In genomic region chr11:52343162-52343561, GRCm38 (mm10) we compare ENCODE assay signal across 8 mouse cellular contexts. TPM values are rescaled to one million over a fixed set of nuclear protein-coding genes. Genes with fewer than 3 reads are reported as not detected.
A peak's percentile ranks its signal among the peaks of the same experiment; 100 is the strongest.
DNase-seq lines count a peak whose midpoint lies in the region; ATAC-seq and TF ChIP-seq lines count a peak whose summit lies in the region.

No protein-coding gene starts in this region.

- H3K4me3 ChIP-seq in midbrain, embryonic 11.5 days (ENCODE audit: low read depth, low read length): no peak overlapping the region
- H3K4me3 ChIP-seq in midbrain, embryonic 15.5 days: no peak overlapping the region
- H3K4me3 ChIP-seq in kidney, embryonic 15.5 days (replicated peaks): no peak overlapping the region
- no peak overlapping the region for H3K4me3 ChIP-seq in liver, embryonic 14.5 days (ENCODE audit: insufficient read depth in 1 of 2, low read depth in 2 of 2, low read length in 2 of 2)

- no peak for ATAC-seq in midbrain, embryonic 11.5 days (ENCODE audit: low FRiP score)
- ATAC-seq in midbrain, embryonic 15.5 days (replicated peaks): no peak
- no peak for ATAC-seq in kidney, embryonic 15.5 days (replicated peaks; ENCODE audit: low FRiP score)
- ATAC-seq in liver, embryonic 14.5 days (ENCODE audit: insufficient read depth): no peak

- no peak for TF ChIP-seq EP300 in liver, embryonic 14.5 days (IDR thresholded peaks at IDR 0.05; ENCODE audit: low read depth)

- no peaks in the 10 kb centered on the region for H3K36me3 ChIP-seq in midbrain, embryonic 11.5 days (ENCODE audit: control insufficient read depth, insufficient read depth, low read length)
- H3K36me3 ChIP-seq in midbrain, embryonic 15.5 days (replicated peaks): no peaks in the 10 kb centered on the region
- H3K36me3 ChIP-seq in kidney, embryonic 15.5 days: no peaks in the 10 kb centered on the region
- no peaks in the 10 kb centered on the region for H3K36me3 ChIP-seq in liver, embryonic 14.5 days (replicated peaks; ENCODE audit: control insufficient read depth, insufficient read depth, low read depth)

- no peaks in the 10 kb centered on the region for H3K27me3 ChIP-seq in midbrain, embryonic 11.5 days (ENCODE audit: control insufficient read depth, insufficient read depth, low read length)
- H3K27me3 ChIP-seq in midbrain, embryonic 15.5 days (replicated peaks): no peaks in the 10 kb centered on the region
- H3K27me3 ChIP-seq in kidney, embryonic 15.5 days: no peaks in the 10 kb centered on the region
- no peaks in the 10 kb centered on the region for H3K27me3 ChIP-seq in liver, embryonic 14.5 days (ENCODE audit: control insufficient read depth, insufficient read depth, low read length)

- TF ChIP-seq CTCF in liver, embryonic 14.5 days (IDR thresholded peaks at IDR 0.05; ENCODE audit: low read depth): peak; percentile 88

- no peak overlapping the region for H3K9ac ChIP-seq in midbrain, embryonic 11.5 days (ENCODE audit: low read length)
- H3K9ac ChIP-seq in midbrain, embryonic 15.5 days: no peak overlapping the region
- no peak overlapping the region for H3K9ac ChIP-seq in kidney, embryonic 15.5 days
- no peak overlapping the region for H3K9ac ChIP-seq in liver, embryonic 14.5 days (replicated peaks)

- H3K27ac ChIP-seq in midbrain, embryonic 11.5 days (ENCODE audit: low read depth, low read length): no peak overlapping the region
- no peak overlapping the region for H3K27ac ChIP-seq in midbrain, embryonic 15.5 days
- no peak overlapping the region for H3K27ac ChIP-seq in kidney, embryonic 15.5 days
- H3K27ac ChIP-seq in liver, embryonic 14.5 days: no peak overlapping the region

- 7% methylated on average over 6 of the region's 6 CpGs for WGBS in midbrain, embryonic 11.5 days
- 3% methylated on average over 6 of the region's 6 CpGs for WGBS in midbrain, embryonic 15.5 days
- WGBS in kidney, embryonic 15.5 days: 4% methylated on average over 6 of the region's 6 CpGs
- 0% methylated on average over 6 of the region's 6 CpGs for WGBS in liver, embryonic 14.5 days (ENCODE audit: insufficient replicate concordance)

- H3K9me3 ChIP-seq in midbrain, embryonic 11.5 days (ENCODE audit: control insufficient read depth, low read length): no peaks in the 10 kb centered on the region
- H3K9me3 ChIP-seq in midbrain, embryonic 15.5 days: no peaks in the 10 kb centered on the region
- no peaks in the 10 kb centered on the region for H3K9me3 ChIP-seq in kidney, embryonic 15.5 days (replicated peaks)
- no peaks in the 10 kb centered on the region for H3K9me3 ChIP-seq in liver, embryonic 14.5 days (ENCODE audit: control insufficient read depth, low read length)

- peak; percentile 98 for DNase-seq in midbrain, embryonic 11.5 days (ENCODE audit: low spot score, missing footprints)
- DNase-seq in c-Kit-positive CD71-negative TER-119-negative erythroid progenitor cells, embryonic 14.5 days (ENCODE audit: low read depth): peak; percentile 85
- peak; percentile 85 for DNase-seq in forelimb bud, embryonic 11.5 days (ENCODE audit: low read depth, low spot score)
- peak; percentile 60 to 66 (median 63) for DNase-seq in liver, embryonic 14.5 days (ENCODE audit: low read depth in 3 of 3, low spot score in 3 of 3)
- DNase-seq in retina, postnatal 7 days (ENCODE audit: low read depth, low spot score): peak; percentile 81
- DNase-seq in urinary bladder, postnatal 14 days (ENCODE audit: low spot score): peak; percentile 82

- H3K4me1 ChIP-seq in midbrain, embryonic 11.5 days (ENCODE audit: control insufficient read depth, insufficient read depth, low read length): peaks cover 3% of the 10 kb centered on the region
- H3K4me1 ChIP-seq in midbrain, embryonic 15.5 days: peaks cover 6% of the 10 kb centered on the region; the same call in 1 of the 2 replicates
- H3K4me1 ChIP-seq in kidney, embryonic 15.5 days: peaks cover 23% of the 10 kb centered on the region
- H3K4me1 ChIP-seq in liver, embryonic 14.5 days (replicated peaks; ENCODE audit: control insufficient read depth in 2 of 2, insufficient read depth in 2 of 2, low read length in 1 of 2): peaks cover 9 to 22% of the 10 kb centered on the region in 2 experiments

- H3K4me2 ChIP-seq in midbrain, embryonic 11.5 days: no peak overlapping the region
- no peak overlapping the region for H3K4me2 ChIP-seq in midbrain, embryonic 15.5 days
- 0 out of 2 replicates have a peak overlapping the region, but pooled peaks have one; percentile 15 for H3K4me2 ChIP-seq in kidney, embryonic 15.5 days
- no peak overlapping the region for H3K4me2 ChIP-seq in liver, embryonic 14.5 days (ENCODE audit: low read depth)

RNA-seq across cellular contexts. Expression of gene Vdac1, which starts 17.5 kb away (rescaled TPM):
- 209 and 210 TPM in 2 replicates for polyA plus RNA-seq in midbrain, embryonic 11.5 days (2014; fragmentation: Nextera tagmentation; extraction: Ambion mirVana)
- polyA plus RNA-seq in midbrain, embryonic 15.5 days (2015; fragmentation: Nextera tagmentation; extraction: Ambion mirVana): 334 and 335 TPM in 2 replicates
- polyA plus RNA-seq in kidney, embryonic 15.5 days (2015; fragmentation: Nextera tagmentation; extraction: Ambion mirVana): 336 and 358 TPM in 2 replicates
- polyA plus RNA-seq in liver, embryonic 14.5 days (2012; rRNA removed): 47.0 and 58.9 TPM in 2 replicates
- polyA plus RNA-seq in liver, embryonic 14.5 days (2014; fragmentation: Nextera tagmentation; extraction: Ambion mirVana): 102 and 106 TPM in 2 replicates

RNA-seq across cellular contexts. Expression of gene 9530068E07Rik, which starts 53.1 kb away (rescaled TPM):
- 178 and 193 TPM in 2 replicates for polyA plus RNA-seq in midbrain, embryonic 11.5 days (2014; fragmentation: Nextera tagmentation; extraction: Ambion mirVana)
- polyA plus RNA-seq in midbrain, embryonic 15.5 days (2015; fragmentation: Nextera tagmentation; extraction: Ambion mirVana): 129 TPM in 2 replicates
- polyA plus RNA-seq in kidney, embryonic 15.5 days (2015; fragmentation: Nextera tagmentation; extraction: Ambion mirVana): 217 and 219 TPM in 2 replicates
- 26.6 and 31.3 TPM in 2 replicates for polyA plus RNA-seq in liver, embryonic 14.5 days (2012; rRNA removed)
- 44.7 and 49.8 TPM in 2 replicates for polyA plus RNA-seq in liver, embryonic 14.5 days (2014; fragmentation: Nextera tagmentation; extraction: Ambion mirVana)
